Mouse (Mus musculus): Measurements from ENCODE around the gene Mapre3.
"Not testable (repeated sequence)": the region's sequence is repeated elsewhere in the genome, so short reads cannot be mapped to it uniquely, and the experiment has no call there.

Mapre3 gene

GRCm38 (mm10) chr5:30881839-30882238 lies 67.4 kb downstream of the Mapre3 start:
- not testable (repeated sequence) for DNase-seq (ENCODE audit: low spot score in 2 of 2)

GRCm38 (mm10) chr5:30886209-30886608 lies 71.8 kb downstream of the Mapre3 start:
- DNase-seq (ENCODE audit: low spot score in 2 of 2) = no peak

GRCm38 (mm10) chr5:30886731-30887130 lies 72.3 kb downstream of the Mapre3 start:
- DNase-seq (ENCODE audit: low spot score in 2 of 2) = no peak

DNA sequence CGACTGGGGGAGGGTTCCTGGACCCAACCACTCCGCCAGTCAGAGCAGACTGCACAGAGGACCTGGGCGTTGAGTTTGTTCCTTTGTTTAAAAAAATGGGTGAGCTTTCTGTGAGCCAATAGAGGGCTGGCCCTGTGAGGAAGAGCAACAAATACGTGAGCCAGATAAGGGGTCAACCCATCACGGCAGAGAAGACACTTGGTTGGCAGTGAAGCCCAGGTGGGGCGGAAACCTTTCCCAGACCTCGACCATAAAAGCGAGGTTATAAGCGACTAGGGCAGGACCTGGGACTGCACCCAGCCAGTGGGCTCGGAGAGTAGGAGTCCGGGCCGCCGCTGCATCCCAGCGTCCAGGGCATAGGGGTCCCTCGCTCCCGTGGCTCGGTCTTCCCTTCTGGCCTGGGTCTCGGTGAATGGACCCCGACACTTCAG lies 72.9 kb downstream of the Mapre3 start:
- no peak for DNase-seq (ENCODE audit: low spot score in 2 of 2)

GRCm38 (mm10) chr5:30887858-30888336 lies 73.5 kb downstream of the Mapre3 start:
- peak; percentile 96 to 97 for DNase-seq (ENCODE audit: low spot score in 2 of 2)

GRCm38 (mm10) chr5:30888337-30889087 lies 74.1 kb downstream of the Mapre3 start, which contains the start of gene Agbl5:
Gene Agbl5, plus strand, starts transcription at chr5:30888694.
- peak; percentile 96 to 97 for DNase-seq (ENCODE audit: low spot score in 2 of 2)

- peak in 1 of 2 experiments; percentile 29 for DNase-seq (ENCODE audit: low spot score in 2 of 2)
Measured at GRCm38 (mm10) chr5:30889088-30889754, 74.8 kb downstream of the Mapre3 start.

- no peak for DNase-seq (ENCODE audit: low spot score in 2 of 2)
Measured at GRCm38 (mm10) chr5:30890375-30890774, 75.9 kb downstream of the Mapre3 start.

GRCm38 (mm10) chr5:30901860-30902259 lies 87.4 kb downstream of the Mapre3 start:
- DNase-seq (ENCODE audit: low spot score in 2 of 2) = no peak

- DNase-seq (ENCODE audit: low spot score in 2 of 2) = peak; percentile 84 to 91
Measured at GRCm38 (mm10) chr5:30907413-30908059, 93.1 kb downstream of the Mapre3 start, which contains the start of gene Ost4. Gene Ost4, minus strand, starts transcription at chr5:30907788.

GRCm38 (mm10) chr5:30908426-30909299 lies 94.2 kb downstream of the Mapre3 start:
- DNase-seq (ENCODE audit: low spot score in 2 of 2) = no peak

DNA sequence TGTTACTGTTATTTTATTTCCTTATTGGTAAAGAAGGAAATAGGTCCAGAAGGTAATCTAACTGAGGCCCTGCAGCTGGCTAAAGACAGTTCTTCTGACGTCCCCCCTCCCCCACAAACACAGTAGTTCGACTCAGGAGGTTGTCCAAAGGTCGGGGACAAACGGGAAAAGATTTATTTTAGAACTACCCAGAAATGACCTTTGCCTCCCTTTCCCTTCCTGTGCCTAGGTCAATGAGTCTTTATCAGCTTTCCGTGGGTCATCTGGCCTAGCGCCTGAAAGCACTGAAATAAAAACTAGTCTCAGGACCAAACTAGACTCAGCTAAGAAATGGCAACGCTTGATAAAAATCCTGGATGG lies 94.8 kb downstream of the Mapre3 start:
- no peak for DNase-seq (ENCODE audit: low spot score in 2 of 2)

- DNase-seq (ENCODE audit: low spot score in 2 of 2) = no peak
Measured at GRCm38 (mm10) chr5:30909863-30910262, 95.4 kb downstream of the Mapre3 start.

GRCm38 (mm10) chr5:30910481-30910880 lies 96.0 kb downstream of the Mapre3 start:
- DNase-seq (ENCODE audit: low spot score in 2 of 2) = no peak

DNA sequence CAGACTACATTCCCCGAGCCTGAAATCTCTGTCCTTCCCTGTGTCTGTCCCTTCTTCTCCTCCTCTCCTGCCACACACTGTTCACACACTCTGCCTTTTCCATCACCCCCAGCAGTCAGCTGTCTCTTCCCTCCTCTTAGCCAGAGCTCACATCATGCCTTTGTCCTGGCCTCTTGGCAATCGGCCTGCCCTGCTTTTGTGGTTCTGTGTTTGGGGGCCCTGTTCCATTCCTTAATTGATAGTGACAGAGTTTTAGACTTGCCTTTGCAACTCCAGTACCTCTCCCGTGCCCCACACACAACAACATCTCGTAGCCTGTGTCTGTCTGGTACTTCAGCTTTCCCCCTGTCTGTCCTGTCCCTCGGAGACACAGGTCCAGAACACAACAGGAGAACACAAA lies 97.7 kb downstream of the Mapre3 start:
- no peak for DNase-seq (ENCODE audit: low spot score in 2 of 2)

GRCm38 (mm10) chr5:30913060-30913841 lies 98.8 kb downstream of the Mapre3 start, which contains the start of gene Emilin1:
Gene Emilin1, plus strand, starts transcription at chr5:30913402.
- DNase-seq (ENCODE audit: low spot score in 2 of 2) = no peak

DNA sequence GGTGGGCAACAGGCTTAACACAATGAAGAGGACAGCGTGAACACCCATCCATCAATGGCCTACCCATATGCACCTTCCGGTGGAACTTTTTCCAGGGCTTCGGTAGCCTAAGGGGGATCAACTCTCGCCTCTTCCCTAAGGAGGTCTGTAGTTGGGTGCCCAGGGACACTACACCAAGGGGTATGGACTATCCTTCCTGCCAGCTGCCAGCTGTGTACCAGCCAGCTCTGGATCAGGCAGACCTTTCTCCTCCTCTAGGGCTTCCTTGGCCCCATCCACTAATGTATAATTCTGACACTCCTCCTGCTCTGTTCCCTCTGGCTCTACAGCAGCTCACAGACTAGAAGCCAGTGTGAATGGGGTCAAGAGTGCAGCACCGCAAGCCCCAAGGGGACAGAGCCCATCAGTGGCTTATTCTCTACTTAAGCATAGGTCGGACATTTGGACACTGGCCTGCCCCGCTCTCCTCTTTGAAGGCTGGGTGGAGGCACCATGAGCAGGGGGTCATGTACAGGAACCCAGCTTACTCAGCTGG lies 99.7 kb downstream of the Mapre3 start:
- DNase-seq (ENCODE audit: low spot score in 2 of 2) = no peak

GRCm38 (mm10) chr5:30914849-30915248 lies 100.4 kb downstream of the Mapre3 start:
- no peak for DNase-seq (ENCODE audit: low spot score in 2 of 2)

- DNase-seq (ENCODE audit: low spot score in 2 of 2) = no peak
Measured at GRCm38 (mm10) chr5:30915456-30915855, 101.0 kb downstream of the Mapre3 start.

Data from frontal cortex, postnatal 25 days (tissue).